Mouse (Mus musculus) urinary bladder, postnatal 36 days (tissue): ENCODE results near the gene Gal3st1.
"Not testable (repeated sequence)": the region's sequence is repeated elsewhere in the genome, so short reads cannot be mapped to it uniquely, and the experiment has no call there.

ENCODE experiments used
- DNase-seq, 2 experiments: peaks; one replicate each; pipeline ENCODE4 v3.0.0; 2022; ENCODE audit warnings: low spot score in 2 of 2, mixed read lengths in 1 of 2

Gene Gal3st1

GRCm38 (mm10) chr11:3983291-3983862 lies at the start of gene Gal3st1:
Gene Gal3st1, plus strand, starts transcription at chr11:3983636.
- no peak for DNase-seq

- no peak for DNase-seq
These were observed 49.6 kb upstream of the Gal3st1 start for GRCm38 (mm10) chr11:3933756-3934285.

DNA sequence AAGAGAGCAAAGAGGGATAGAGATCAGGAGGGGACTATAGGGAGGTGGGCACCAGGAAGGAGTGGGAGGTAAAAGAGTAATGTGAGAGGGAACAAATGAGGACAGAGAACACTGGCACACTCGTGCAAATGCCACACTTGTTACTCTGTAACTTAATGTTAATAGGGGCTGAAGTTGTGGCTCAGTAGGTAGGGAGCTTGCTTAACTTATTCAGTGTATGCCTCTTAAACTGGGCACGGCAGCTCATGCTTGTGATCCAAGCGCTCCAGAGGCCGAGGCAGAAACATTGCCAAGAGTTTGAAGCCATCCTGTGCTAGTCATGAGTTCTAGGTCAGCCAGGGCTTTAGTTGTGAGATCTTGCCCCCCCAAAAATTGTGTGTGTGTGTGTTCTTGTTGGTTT lies 48.3 kb upstream of the Gal3st1 start:
- no peak for DNase-seq

- DNase-seq: no peak
These were observed 47.1 kb upstream of the Gal3st1 start for GRCm38 (mm10) chr11:3936318-3936717.

DNA sequence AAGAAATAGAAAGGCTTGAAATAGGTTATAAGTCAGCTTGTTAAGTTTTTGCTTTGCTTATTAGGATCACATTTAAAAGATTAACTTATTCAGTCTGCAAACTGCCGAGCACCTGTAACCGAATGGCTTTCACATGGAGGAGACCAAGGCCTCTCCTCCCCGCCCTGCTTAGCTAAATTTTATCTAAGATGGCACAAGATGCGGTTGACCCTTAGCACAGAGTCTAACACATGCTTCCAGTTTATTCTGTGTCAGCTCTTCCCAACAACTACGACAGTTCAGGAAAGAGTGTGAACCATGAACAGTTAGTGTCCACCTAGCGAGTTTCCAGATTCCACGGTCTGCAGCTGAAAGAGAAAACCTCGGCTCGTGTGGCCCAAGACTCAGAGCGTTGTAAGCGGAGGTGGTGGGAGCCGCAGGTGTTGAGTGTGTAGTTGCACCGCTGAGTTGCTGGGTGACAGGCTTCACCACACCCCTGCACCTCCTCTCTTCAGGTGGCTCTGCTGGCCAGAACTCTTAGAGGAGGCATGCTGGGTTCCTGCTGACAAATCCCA lies 46.0 kb upstream of the Gal3st1 start:
- no peak for DNase-seq

- DNase-seq: no peak
These were observed 42.1 kb upstream of the Gal3st1 start for GRCm38 (mm10) chr11:3941371-3941770.

GRCm38 (mm10) chr11:3946386-3946785 lies 37.0 kb upstream of the Gal3st1 start:
- DNase-seq: no peak

- not testable (repeated sequence) for DNase-seq
These were observed 28.6 kb upstream of the Gal3st1 start for GRCm38 (mm10) chr11:3954876-3955275.

DNA sequence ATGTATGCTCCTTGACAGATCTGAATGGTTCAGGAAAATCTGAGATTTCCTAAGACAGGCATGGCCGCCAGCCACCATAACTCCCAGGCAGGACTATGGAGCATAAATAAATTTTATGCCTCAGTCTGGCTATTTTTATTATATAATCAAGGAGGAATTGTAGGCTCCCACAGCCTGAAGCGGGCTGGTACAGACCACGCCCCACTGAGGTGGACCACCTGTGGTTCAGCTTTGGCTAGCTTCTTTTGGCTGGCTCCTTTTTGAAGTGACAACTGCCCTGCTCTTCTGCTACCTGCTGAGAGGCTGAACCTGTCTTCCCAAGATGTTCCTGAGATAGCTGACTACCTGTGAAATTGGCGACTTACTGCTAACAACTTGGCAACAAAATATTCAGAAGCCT lies 28.1 kb upstream of the Gal3st1 start:
- DNase-seq: not testable (repeated sequence)

- DNase-seq: no peak
These were observed 22.5 kb upstream of the Gal3st1 start for GRCm38 (mm10) chr11:3960901-3961300.

GRCm38 (mm10) chr11:3961761-3962160 lies 21.7 kb upstream of the Gal3st1 start:
- DNase-seq: no peak

DNA sequence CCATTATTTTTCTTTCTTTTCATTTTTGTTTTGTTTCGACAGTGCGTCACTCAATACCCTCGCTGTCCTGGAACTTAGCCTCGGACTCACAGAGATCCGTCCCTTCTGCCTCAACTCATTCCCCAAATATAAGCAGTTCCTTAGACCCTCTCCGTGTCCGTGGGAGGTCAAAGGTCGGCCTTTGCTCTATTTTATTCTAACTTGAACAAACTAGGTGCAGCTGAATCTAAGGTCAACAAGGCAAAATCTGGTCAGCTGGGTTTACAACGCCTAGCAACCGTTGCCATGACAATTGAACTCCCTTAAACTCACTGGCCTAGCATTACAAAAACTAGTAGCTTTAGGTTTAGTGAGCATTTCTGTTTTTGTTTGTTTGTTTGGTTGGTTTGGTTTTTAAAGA lies 20.3 kb upstream of the Gal3st1 start:
- no peak for DNase-seq

- peak; percentile 77 to 78 for DNase-seq
These were observed 19.6 kb upstream of the Gal3st1 start, which contains the start of gene Pes1 for GRCm38 (mm10) chr11:3963610-3964415. Gene Pes1, plus strand, starts transcription at chr11:3963975.

DNA sequence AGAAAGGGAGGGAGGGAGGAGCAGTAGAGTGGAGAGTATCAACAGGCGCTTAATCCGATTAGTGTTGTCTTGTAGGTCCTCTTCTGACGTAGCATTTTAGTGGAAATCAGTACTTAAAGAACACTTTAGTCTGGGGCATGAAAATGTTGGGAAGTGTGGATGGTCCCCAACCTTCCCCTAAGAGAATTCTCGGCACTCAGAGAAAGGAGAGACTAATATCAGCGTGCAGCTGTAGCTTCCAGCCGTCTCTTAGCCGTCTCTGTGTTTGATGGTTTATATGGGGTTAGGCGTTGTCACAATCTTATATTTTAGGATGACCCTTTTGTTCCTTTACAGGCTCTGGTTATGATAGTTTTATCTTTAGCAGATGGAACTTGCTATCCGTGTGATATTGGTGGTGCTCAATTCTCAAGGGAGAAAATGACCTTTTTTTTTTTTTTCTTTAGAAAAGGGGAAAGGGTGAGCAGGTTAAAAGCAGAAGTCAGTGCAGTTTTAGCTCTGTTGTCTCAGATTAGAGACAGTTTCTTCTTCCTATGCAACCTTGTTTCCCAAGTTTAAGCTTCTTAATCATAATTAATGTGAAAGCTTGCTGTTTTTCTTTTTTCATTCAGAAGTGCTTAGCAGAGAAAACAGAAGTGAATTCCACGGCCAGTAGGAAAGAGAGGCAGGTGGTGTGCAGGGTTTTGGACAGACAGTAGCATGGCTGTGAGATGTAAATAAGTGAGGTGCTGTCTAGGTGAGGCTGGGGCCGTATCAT lies 18.8 kb upstream of the Gal3st1 start:
- DNase-seq: no peak

GRCm38 (mm10) chr11:3969837-3970236 lies 13.6 kb upstream of the Gal3st1 start:
- DNase-seq: no peak

- DNase-seq: no peak
These were observed 13.1 kb upstream of the Gal3st1 start for GRCm38 (mm10) chr11:3970361-3970760.

- no peak for DNase-seq
These were observed 10.4 kb upstream of the Gal3st1 start for GRCm38 (mm10) chr11:3973081-3973480.

GRCm38 (mm10) chr11:3974311-3974710 lies 9.1 kb upstream of the Gal3st1 start:
- DNase-seq: no peak

DNA sequence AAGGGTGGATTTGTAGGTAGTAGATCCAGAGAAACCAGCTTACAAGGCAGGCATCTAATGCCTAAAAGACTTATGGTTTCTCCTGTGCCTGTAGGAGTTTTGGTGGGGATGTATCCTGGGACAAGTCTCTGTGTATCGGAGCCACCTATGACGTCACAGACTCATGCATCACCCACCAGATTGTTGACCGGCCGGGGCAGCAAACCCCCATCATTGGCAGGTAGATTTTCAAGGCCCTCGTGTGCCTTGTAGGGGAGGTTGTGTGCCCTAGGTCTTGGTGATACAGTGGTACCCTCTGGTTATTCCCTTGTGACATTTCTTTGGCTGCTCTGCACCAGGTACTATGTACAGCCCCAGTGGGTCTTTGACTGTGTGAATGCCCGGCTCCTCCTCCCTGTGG lies 6.8 kb upstream of the Gal3st1 start, which contains the start of gene 4930556J24Rik:
TSS of gene 4930556J24Rik (minus strand) at position 101 of the 400 bp plus-strand sequence.
- no peak for DNase-seq

DNA sequence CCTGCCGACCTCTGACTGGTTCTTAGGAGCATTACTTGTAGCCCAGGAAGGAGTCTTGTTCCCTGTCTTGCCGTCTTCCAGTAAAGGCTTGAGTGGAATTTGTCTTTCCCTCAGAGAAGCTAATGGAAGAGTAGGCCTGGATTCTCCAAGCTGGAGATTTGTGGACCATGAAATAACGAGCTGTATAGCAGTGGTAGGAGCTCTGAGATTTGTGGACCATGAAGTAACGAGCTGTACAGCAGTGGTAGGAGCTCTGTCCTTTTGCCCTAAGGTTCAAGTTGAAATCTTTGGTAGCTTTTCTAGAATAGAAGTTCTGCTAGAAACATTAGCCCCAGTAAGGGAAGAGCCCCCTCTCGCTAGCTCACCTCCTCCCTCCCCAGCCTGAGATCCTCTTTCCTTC lies 5.0 kb upstream of the Gal3st1 start:
- DNase-seq: no peak

DNA sequence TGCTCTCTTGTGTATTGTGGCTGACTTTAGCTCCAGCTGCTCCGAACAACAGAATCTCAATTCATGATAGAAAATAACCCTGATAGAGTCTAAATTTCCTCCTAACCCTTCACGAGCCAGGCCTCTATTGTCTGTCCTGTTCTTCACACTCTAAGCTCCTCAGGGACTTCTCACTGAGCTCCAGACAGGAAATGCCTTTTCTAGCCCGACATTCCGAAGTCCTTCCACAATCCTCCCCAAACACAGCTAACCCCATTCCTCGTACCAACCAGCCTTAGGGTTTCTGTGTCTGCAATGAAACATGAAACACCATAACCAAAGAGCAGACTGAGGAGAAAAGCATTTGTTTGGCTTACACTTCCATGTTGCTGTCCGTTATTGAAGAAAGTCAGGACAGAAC lies 1.9 kb upstream of the Gal3st1 start:
- DNase-seq: no peak
